Mouse (Mus musculus) kidney, adult 2 months (tissue): ENCODE data around the gene Hectd4. TPM values are rescaled to one million over a fixed set of nuclear protein-coding genes. Genes with fewer than 3 reads are reported as not detected.
"Not testable (repeated sequence)": the region's sequence is repeated elsewhere in the genome, so short reads cannot be mapped to it uniquely, and the experiment has no call there.

ENCODE experiments used
- DNase-seq: peaks from one replicate; pipeline ENCODE4 v3.0.0; 2021
- H3K27ac ChIP-seq: fragments of 200-500 bp; 2 replicates; pipeline ENCODE4 v1.5.1; 2012; ENCODE audit warnings: low read depth, low read length, control low read depth, inconsistent platforms; ENCODE audit not compliant: insufficient read depth
- H3K27me3 ChIP-seq: fragments of 200-500 bp; replicated peaks from 2 replicates; pipeline ENCODE4 v1.6.1; 2012; ENCODE audit warnings: mild to moderate bottlenecking, moderate library complexity, low read length, inconsistent platforms; ENCODE audit not compliant: control insufficient read depth, insufficient read depth
- H3K36me3 ChIP-seq: fragments of 200-500 bp; 2 replicates; pipeline ENCODE4 v1.6.1; 2012; ENCODE audit warnings: mild to moderate bottlenecking, moderate library complexity, low read length, inconsistent platforms; ENCODE audit not compliant: control insufficient read depth, insufficient read depth
- H3K4me1 ChIP-seq: fragments of 200-500 bp; 2 replicates; pipeline ENCODE4 v1.6.1; 2011; ENCODE audit warnings: low read length; ENCODE audit not compliant: control insufficient read depth, insufficient read depth
- H3K4me3 ChIP-seq: fragments of 200-500 bp; 2 replicates; pipeline ENCODE4 v1.5.1; 2011; ENCODE audit warnings: mild to moderate bottlenecking, low read depth, low read length, control low read depth; ENCODE audit not compliant: insufficient read depth
- CTCF ChIP-seq: fragments of 200-500 bp; conservative IDR thresholded peaks from 2 replicates; pipeline ENCODE4 v1.5.1; 2011; ENCODE audit warnings: low read depth, mild to moderate bottlenecking, control low read depth, low read length, moderate library complexity, mixed read lengths; ENCODE audit not compliant: insufficient read depth, insufficient read length
- POLR2A ChIP-seq: fragments of 200-500 bp; IDR thresholded peaks from one replicate; pipeline ENCODE4 v1.6.1; 2011; ENCODE audit warnings: low read depth, low read length, control low read depth
- WGBS: fragments of 180-500 bp; shearing (Covaris S2); methylation state at CpG from one replicate; pipeline ENCODE4 v1.1.7; 2018; 5-methylcytosine and 5-hydroxymethylcytosine counted together
- polyA plus RNA-seq: library from polyadenylated mRNA; depleted of rRNA; stranded (reverse); fragments of >200 nt; gene quantifications from 2 replicates; pipeline ENCODE4 v1.2.3, GENCODE M21; 2012

Gene Hectd4
- polyA plus RNA-seq, 1 experiment = 10.1 TPM

GRCm38 (mm10) chr5:121197337-121197736 lies 22.7 kb upstream of the Hectd4 start:
- Histone ChIP-seq H3K4me1 (no peaks in the 10 kb centered on the region; the same call in 1 of the 2 replicates), H3K27me3 (no peaks in the 10 kb centered on the region), H3K36me3 (no peaks in the 10 kb centered on the region), H3K27ac (no peak overlapping the region), H3K4me3 (no peak overlapping the region)
- TF ChIP-seq CTCF (no peak), POLR2A (no peak)
- 60% methylated on average over 2 of the region's 2 CpGs for WGBS
- DNase-seq = no peak

- no peak for DNase-seq
- no peak overlapping the region for H3K27ac ChIP-seq
- H3K36me3 ChIP-seq = no peaks in the 10 kb centered on the region
- no peaks in the 10 kb centered on the region for H3K27me3 ChIP-seq
- H3K4me1 ChIP-seq = no peaks in the 10 kb centered on the region; the same call in 1 of the 2 replicates
- TF ChIP-seq CTCF (no peak), POLR2A (no peak)
- no peak overlapping the region for H3K4me3 ChIP-seq
- WGBS = 81% methylated on average over 5 of the region's 5 CpGs
Measured at GRCm38 (mm10) chr5:121198376-121198775, 21.6 kb upstream of the Hectd4 start.

GRCm38 (mm10) chr5:121201739-121202138 lies 18.3 kb upstream of the Hectd4 start:
- WGBS = 36% methylated on average over 3 of the region's 3 CpGs
- no peak overlapping the region for H3K4me3 ChIP-seq
- peaks cover 4% of the 10 kb centered on the region; the same call in 1 of the 2 replicates for H3K4me1 ChIP-seq
- H3K27ac ChIP-seq = no peak overlapping the region
- peaks cover 3% of the 10 kb centered on the region for H3K36me3 ChIP-seq
- no peaks in the 10 kb centered on the region for H3K27me3 ChIP-seq
- DNase-seq = peak; percentile 70
- TF ChIP-seq CTCF (0 out of 2 replicates have a peak, but pooled peaks have one; percentile 10), POLR2A (no peak)

- 76% methylated on average over 1 of the region's 1 CpGs for WGBS
- no peak for TF ChIP-seq POLR2A
- TF ChIP-seq CTCF = no peak
- H3K4me1 ChIP-seq = peaks cover 4% of the 10 kb centered on the region; the same call in 1 of the 2 replicates
- peaks cover 5% of the 10 kb centered on the region for H3K36me3 ChIP-seq
- DNase-seq = no peak
- H3K27me3 ChIP-seq = no peaks in the 10 kb centered on the region
- H3K4me3 ChIP-seq = no peak overlapping the region
- H3K27ac ChIP-seq = no peak overlapping the region
Measured at GRCm38 (mm10) chr5:121202467-121202866, 17.6 kb upstream of the Hectd4 start.

DNA sequence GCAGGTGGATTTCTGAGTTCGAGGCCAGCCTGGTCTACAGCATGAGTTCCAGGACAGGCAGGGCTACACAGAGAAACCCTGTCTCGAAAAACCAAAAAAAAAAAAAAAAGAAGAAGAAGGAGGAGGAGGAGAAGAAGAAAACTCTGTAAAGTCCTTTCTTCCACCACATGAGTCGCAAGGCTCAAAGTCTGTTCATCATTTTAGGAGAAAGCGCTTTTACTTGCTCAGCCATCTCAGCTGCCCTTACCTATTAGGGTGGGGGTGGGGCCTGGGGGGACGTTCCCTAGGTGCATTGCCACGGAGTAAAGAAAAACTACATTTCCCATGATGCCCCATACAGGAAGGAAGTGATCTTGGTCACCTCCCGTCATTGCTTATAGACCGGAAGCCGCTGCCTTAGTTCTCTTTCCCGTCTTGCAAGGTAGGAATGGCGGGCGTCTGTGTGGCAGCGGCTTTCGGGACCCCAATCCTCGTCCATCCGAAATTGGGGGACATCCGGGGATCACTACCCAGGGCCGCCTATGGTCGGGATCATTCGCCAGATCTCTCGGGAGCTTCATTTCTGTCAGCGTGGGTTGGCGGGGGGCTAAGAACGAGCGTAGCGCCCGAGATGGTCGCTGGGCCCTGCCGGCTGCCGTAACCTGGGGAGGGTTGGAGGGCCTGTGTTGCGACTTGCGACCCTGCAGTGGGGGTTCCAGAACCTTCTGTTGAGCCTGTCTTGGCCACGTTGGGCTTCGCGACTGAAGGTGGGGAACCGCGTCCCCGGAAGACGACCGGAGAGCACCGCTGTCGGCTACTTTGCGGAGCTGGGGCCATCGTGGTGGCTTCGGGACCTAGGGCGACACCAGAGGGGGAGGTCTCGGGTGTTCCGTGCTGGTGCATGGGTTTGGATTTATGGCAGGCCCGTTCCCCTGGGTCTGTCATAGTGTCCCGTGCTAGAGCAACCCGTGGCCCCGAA lies 15.6 kb upstream of the Hectd4 start, which contains the start of gene Rpl6:
Gene Rpl6 (plus strand): TSS at position 350 of the 958 bp plus-strand sequence.
- TF ChIP-seq POLR2A (peak; percentile 44), CTCF (no peak)
- no peaks in the 10 kb centered on the region for H3K27me3 ChIP-seq
- peaks cover 13% of the 10 kb centered on the region for H3K36me3 ChIP-seq
- H3K4me1 ChIP-seq = peaks cover 4% of the 10 kb centered on the region; the same call in 1 of the 2 replicates
- peak; percentile 93 for DNase-seq
- peak within 1 kb of the TSS; percentile 37 for H3K27ac ChIP-seq
- peak within 1 kb of the TSS; percentile 94 for H3K4me3 ChIP-seq
- WGBS = 2% methylated on average over 52 of the region's 52 CpGs

- H3K27me3 ChIP-seq, H3K4me1 ChIP-seq, H3K27ac ChIP-seq, DNase-seq, H3K4me3 ChIP-seq: not testable (repeated sequence)
- peaks cover 14% of the 10 kb centered on the region for H3K36me3 ChIP-seq
- WGBS = 55% methylated on average over 9 of the region's 10 CpGs
Measured at GRCm38 (mm10) chr5:121205537-121206130, 14.4 kb upstream of the Hectd4 start.

DNA sequence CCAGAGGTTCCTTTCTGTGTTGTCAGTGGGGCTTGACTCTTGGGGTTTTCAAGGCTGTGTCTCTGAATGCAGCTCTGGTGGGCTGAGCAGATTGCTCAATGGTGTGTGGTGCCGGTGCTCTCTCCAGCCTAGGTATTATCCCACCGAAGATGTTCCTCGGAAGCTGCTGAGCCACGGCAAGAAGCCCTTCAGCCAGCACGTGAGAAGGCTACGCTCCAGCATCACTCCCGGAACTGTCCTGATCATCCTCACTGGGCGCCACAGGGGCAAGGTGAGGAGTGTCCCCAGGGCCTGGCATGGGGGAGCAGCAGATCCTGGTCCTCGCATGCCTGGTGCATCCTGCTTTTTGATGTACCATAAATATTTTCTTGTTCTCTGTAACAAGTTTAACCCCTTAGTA lies 13.5 kb upstream of the Hectd4 start:
- TF ChIP-seq CTCF = no peak
- no peak for TF ChIP-seq POLR2A
- 56% methylated on average over 9 of the region's 9 CpGs for WGBS
- Histone ChIP-seq H3K27me3 (no peaks in the 10 kb centered on the region), H3K27ac (no peak overlapping the region), H3K36me3 (peaks cover 14% of the 10 kb centered on the region), H3K4me3 (no peak overlapping the region), H3K4me1 (peaks cover 4% of the 10 kb centered on the region; the same call in 1 of the 2 replicates)
- no peak for DNase-seq
